Mouse (Mus musculus) 3134 (cell line): ENCODE measurements around the gene Rev3l.
"Not testable (repeated sequence)": the region's sequence is repeated elsewhere in the genome, so short reads cannot be mapped to it uniquely, and the experiment has no call there.

ENCODE experiments used
- DNase-seq: peaks from one replicate; pipeline ENCODE4 v3.0.0-alpha.2; 2011; ENCODE audit warnings: low spot score; ENCODE audit not compliant: insufficient read length; ENCODE audit errors: extremely low read depth

Rev3l gene

GRCm38 (mm10) chr10:39778305-39778704 is 46.4 kb downstream of the Rev3l start:
- no peak for DNase-seq

GRCm38 (mm10) chr10:39785241-39785640 is 53.3 kb downstream of the Rev3l start:
- no peak for DNase-seq

DNA sequence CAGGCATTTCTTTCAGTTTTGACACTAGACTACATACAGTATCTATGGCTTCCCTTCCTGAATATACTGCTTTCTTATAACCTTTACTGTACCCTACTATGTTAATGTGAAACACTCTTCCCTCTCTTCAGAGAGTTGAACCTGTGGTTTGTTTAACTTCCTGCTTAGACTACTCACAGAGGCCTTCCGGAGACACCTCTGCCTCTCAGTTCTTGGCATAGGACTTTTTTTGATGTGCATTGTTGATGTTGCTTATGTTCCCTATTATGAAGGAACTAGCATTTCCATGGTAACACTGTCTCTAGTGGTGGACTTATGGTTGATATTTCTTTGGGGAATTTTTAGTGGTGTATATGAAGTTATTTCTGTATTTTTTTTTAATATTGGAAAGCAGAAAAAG is 61.4 kb downstream of the Rev3l start:
- no peak for DNase-seq

- DNase-seq = peak; percentile 11
Observed at GRCm38 (mm10) chr10:39811507-39811906, 79.6 kb downstream of the Rev3l start.

DNA sequence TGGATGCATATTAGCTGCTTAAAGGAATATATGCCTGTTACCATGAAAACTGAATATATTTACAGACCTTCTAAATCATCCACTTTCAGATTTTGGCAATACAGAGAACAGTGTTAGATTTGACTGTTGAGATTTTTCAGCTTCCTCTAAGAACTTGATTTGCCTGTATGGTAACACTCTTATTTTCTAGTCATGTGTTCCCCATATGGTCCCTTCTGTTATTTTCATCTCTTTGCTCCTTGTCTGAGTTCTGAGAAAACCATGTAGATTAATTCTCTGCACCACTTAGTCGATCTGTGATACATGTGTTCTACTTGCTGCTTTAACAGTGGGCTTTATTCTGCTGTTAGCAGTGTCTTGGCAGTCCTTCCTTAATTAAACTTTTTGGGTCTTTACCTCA is 110.7 kb downstream of the Rev3l start:
- no peak for DNase-seq

GRCm38 (mm10) chr10:39865509-39865908 is 133.6 kb downstream of the Rev3l start:
- no peak for DNase-seq

GRCm38 (mm10) chr10:39888621-39889020 is 156.7 kb downstream of the Rev3l start:
- no peak for DNase-seq

DNA sequence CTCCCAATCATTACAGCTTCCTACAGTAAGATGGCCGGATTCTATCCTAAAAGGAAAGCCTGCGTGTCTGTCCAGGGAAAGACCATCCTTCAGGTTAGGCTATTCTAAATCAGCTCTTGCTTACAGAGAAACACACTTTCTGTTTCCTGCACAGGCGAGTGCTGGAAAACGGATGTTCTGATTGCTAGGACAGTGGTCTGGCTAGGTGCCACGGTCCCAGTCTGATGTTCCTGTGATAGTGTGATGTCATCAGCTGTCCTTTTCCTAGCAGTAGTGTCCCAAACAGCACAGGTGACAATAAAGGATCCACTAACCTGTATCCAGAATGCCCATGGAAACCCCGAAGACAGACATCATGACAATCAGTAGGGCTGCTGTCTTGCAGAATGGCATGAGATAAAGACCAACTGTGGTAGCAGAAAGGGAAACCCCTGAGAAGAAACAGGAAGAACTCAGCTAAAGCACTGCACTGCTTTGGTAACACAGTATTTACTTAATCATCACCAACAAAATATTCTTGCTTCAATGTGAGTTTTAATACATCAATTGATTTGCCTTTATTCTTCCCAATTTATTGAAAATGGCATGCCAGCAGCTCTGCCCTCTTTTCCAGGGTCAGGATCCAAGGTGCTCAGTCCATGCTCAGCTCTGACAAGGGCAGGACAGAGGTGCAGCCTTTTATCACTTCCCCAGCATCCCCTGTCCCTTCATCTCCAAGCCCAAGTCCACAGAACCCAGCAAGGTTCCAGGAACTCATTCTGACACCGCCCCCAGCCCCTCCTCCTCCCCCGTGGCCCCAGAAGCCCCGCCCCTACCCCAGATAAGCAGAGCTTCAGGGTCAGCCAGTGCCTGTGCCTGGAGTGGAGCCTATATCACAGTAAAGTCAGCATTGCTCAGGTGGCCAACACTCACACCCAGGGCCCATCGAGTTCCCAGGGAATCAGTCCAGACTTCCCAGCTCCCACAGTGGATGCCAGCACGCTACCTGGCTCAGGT is 162.1 kb downstream of the Rev3l start:
- no peak for DNase-seq

- no peak for DNase-seq
Observed at GRCm38 (mm10) chr10:39896503-39896902, 164.6 kb downstream of the Rev3l start.

DNA sequence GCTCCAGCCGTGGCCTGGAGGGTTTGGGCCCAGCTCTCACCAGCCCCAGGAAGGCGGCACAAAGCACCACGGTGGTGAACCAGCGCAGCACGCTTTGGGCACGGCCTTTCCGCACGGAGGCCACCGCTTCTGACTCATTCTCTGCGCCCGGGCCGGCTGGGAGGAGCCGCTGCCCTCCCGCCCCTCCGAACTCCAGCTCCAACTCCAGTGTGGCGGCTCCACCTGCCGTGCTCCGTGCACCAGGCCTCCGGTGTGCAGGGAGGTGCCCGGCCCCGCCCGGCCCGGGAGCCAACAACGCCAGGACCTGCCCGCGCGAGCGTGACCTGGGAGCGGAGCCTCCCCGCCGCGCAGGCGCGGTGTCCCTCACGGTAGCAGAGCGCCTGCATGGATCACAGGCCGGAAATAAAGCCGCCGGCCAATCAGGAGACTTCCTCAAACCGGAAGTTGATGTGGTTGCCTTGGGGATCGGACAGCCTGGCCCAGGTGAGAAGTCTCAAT is 167.0 kb downstream of the Rev3l start, which contains the start of gene Mfsd4b4:
Gene Mfsd4b4, minus strand, starts transcription at position 365 of the 498 bp plus-strand sequence.
- DNase-seq = peak; percentile 93

GRCm38 (mm10) chr10:39904191-39904590 is 172.3 kb downstream of the Rev3l start:
- DNase-seq = no peak

DNA sequence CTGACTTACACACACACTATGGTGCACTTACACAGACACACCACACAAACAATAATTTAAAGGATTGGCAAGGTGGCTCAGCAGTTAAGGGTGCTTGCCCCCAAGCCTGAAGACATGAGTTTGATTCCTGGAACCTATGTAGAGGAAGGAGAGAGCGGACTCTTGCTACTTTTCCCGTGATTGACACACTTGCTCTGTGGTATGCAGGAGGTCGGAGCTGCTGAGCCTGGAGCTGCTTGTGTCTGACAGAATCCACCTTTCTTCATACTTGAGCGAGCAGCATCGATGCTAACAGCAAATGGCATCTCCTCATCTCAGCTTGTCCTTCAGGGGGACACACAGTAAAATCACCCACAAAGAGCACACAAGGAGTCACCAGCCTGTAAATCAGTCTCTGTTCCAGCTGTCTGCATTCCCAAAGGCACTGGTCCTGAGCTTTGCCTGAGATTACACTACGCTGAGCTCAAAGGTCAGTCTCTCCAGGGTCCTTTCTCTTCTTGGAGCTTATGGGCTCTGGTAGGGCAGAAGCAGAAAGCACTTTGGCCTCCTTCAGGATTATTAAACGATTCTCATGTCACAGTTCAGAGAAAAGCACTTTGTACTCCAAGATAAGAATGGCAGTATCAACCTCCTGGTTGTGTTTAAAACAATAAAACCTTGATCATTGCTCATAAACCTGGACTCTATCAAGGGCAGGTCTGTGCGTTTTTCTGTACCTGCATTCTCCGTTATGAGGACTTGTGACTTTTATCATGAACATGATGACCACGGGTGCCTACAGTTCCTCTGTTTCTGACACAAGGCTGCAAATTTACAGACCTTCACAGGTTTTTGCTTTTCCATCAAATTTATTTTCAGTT is 175.1 kb downstream of the Rev3l start:
- no peak for DNase-seq

DNA sequence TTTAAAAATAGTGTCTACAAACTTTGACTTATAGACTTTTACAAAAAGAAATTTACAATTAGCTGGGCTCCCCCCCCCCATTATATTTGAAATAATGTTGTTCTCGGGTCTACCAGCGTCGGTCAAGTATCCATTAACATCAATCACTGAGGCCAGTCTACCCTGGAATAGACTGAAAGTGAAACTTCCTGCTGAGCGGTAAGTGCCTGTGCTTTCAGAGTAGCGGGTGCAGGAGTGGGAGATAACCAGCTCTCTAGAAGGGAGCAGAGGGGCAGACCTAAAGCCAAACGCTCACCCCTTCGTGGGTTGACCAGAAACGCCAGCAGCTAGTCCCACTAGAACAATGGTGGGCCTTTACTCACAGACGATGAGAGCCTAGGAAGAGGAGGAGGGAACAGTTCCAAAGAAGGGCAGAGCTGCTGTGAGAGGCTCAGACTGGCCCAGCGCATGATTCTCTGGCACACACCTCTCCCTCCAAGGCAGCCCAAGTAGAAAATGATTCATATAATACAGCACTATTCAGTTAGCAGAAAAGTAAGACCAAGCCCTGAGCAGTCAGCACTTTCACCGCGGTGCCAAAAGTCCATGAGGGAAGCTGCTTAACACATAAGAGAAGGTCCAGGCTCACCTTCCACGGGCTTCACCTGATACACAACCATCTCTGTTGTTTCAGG is 177.0 kb downstream of the Rev3l start:
- peak; percentile 26 for DNase-seq

DNA sequence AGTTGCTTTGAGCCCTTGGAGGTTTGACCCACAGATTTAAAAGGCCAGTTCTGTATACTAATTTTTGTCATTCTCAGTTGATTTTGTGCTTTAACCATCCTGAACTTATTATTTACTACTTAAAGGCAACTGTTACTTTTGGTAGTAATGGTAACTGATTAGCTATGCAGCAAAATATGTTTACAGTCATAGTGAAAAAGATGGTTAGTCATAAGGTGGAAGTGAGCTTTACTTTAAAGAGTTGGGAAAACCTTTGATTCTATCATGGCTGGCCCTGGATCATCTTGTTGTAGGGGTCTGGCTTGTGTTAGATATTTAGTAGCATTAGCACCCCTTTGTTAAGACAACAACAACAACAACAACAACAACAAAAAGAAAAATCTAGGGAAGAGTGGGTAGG is 180.7 kb downstream of the Rev3l start:
- DNase-seq = no peak

DNA sequence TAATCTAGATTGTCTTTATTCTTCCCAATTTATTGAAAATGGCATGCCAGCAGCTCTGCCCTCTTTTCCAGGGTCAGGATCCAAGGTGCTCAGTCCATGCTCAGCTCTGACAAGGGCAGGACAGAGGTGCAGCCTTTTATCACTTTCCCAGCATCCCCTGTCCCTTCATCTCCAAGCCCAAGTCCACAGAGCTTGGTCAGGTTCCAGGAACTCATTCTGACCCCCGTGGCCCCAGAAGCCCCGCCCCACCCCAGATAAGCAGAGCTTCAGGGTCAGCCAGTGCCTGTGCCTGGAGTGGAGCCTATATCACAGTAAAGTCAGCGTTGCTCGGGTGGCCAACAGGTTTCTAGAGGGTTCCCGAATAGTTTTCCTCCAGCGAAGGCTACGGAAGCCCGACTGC is 192.6 kb downstream of the Rev3l start:
- DNase-seq = not testable (repeated sequence)
